Mouse (Mus musculus) layer of hippocampus, postnatal 10 days (tissue): ENCODE data around the gene Tenm4. TPM values are rescaled to one million over a fixed set of nuclear protein-coding genes. Genes with fewer than 3 reads are reported as not detected.

Experiments
- DNase-seq, 2 experiments: peaks; one replicate each; pipeline ENCODE4 v3.0.0; 2021; ENCODE audit warnings: low spot score in 2 of 2
- total RNA-seq, 2 experiments: library from RNA; stranded (reverse); gene quantifications; 2 replicates each; pipeline ENCODE4 v1.2.3; 2021

Gene Tenm4
- total RNA-seq, 2 experiments from 2014 or later: 130 to 149 TPM

DNA sequence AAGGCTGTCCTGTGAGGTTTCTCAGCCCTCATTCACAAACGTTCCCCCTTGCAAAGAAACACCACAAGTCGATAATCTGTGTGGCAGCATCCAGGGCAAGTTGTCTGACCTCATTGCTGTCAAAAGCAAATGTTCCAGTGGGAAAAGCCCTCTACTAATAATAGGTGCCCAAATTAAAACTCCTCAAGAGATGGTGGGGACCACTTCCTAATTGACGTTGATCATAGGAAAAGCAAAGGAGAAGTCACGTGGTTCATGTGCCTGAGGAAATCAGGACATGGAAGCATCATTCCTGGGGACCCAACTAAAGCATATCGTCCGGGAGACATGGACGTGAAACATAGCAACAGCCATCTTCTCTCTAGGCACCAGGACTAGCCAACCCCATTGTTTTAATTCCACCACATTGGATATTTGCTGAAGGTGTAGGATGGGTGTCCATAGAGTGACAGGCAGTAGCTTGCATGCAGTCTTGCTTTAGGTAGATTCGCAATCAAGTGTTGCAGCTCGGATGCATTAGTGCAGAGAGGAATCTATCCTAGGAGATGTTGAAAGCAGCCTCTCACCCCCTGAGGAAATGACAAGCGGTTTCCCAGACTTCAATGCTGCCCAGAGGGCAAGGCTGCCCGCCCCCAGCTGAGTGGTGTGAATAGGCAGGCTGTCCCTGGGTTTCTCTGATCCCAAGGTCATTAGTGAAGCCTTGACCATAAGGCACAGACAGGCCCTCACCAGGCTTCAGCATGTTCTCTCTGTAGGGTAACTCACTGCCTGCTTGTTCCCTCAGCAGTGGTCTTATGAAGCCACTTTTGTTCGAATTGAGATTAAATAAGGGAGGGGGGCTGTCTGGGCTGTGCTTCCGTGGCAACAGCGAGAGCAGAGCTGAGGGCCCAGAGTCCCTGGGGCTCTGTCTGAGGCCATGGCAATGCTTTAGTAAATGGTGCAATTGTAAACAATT, 547.4 kb downstream of the Tenm4 start:
- DNase-seq: peak; percentile 13 to 29

DNA sequence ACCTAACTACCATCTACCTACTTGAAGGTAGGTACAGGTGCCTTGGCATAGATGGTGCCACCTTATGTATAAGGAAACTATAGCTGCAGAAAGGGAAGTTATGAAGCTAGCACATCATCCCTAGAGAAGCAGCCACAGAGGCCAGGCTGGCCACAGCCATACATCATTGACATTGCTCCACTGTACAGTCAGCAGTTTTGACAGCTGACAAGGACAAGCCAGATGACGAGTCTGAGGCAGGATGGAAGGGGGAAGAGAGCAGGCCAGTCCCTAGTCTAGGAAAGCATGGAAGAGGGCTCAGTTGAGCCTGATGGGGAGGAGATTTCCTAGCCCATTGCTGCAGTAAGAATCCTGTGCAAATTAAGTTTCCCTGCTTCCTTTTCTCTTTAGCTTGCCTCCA, 548.9 kb downstream of the Tenm4 start:
- DNase-seq: no peak

DNA sequence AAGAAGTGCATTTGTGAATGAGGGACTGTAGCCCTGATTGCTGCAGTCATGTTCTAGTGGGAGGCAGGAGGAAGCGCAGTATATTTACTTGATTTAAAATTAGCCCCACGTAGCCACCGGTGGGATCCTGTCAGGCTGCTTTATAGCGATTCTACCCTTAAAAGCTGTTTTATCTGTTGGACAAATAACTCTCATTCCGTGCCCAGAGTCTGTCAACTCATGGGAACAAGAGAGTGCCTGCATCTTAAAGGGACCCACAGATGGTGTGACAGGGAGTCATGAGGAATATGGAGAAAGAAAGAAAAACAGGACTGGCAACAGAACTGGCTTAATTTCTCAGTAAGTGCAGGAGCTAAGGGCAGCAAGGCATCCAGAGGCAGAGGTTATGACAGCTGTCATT, 549.4 kb downstream of the Tenm4 start:
- no peak for DNase-seq

DNA sequence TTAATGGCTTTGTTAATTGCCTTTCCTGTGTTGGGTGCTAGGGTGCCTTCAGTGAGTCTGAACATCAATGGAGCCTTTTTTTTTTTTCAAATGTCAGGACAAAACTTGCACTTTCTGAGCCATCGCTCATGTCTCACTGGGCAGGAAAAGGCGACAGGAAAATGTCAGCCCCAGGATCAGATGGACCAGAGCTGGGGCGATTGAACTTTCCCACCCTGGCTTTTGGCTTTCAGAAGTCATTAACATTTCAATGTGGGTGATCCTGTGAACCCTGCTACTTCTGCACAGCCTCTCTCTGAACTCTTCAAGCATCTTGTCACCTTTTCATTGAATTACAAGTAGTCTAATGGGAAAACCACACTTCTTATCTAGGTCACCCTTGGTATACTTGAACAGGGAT, 551.8 kb downstream of the Tenm4 start:
- DNase-seq: no peak

DNA sequence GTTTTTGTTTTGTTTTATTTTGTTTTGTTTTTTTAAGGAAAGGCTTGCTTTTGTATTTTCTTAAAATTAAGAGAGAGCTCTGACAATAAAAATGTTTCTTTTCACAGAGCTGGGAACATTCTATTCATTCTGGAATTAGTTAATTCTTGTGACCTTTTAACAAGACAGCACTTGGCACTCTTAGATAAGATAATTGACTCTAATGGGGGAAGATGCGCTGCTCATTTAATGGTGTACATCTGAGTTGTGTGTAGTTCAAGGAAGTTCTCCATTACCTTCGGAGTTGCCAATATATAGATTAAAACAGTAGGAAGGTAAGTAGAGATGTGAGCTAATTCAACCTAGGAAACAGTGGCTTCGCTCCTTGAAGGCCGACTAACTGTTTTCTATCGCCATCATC, 554.6 kb downstream of the Tenm4 start:
- no peak for DNase-seq

DNA sequence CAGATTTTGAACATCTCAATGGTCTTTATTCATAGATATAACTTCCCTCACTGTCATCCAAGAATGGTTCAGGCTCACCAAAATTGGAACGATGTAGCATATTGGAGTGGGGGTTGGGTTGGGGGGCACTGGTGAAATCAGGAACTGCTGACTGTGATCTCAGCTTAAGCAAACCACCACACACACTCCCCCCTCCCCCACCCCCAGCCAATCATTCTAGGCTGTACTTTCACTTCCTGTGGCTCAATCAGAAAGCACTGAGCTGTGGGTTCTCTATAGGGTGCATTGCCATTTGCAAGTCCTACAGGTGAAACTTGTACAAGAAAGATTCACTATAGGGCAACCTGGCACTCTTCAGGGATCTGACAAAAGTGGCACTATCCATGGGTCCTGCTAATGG, 559.3 kb downstream of the Tenm4 start:
- no peak for DNase-seq

DNA sequence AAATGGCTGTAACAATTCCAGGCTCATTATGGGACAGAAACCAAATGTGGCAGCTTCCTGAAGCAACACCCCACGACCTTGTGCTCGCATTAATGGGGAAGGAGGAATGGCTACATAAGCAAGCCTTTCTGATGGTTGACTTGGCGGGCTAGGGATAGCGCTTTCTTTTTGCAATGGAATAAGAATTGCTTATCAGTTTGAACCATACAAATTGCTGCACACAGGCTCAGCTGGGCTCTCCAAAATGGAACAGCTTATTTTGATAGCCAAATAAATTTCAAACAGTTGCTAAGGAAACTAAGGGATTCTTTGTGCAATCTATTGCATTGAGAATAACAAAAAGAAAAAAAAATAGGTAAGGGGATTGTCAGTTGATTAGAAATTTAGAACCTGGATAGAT, 560.9 kb downstream of the Tenm4 start:
- DNase-seq: no peak

DNA sequence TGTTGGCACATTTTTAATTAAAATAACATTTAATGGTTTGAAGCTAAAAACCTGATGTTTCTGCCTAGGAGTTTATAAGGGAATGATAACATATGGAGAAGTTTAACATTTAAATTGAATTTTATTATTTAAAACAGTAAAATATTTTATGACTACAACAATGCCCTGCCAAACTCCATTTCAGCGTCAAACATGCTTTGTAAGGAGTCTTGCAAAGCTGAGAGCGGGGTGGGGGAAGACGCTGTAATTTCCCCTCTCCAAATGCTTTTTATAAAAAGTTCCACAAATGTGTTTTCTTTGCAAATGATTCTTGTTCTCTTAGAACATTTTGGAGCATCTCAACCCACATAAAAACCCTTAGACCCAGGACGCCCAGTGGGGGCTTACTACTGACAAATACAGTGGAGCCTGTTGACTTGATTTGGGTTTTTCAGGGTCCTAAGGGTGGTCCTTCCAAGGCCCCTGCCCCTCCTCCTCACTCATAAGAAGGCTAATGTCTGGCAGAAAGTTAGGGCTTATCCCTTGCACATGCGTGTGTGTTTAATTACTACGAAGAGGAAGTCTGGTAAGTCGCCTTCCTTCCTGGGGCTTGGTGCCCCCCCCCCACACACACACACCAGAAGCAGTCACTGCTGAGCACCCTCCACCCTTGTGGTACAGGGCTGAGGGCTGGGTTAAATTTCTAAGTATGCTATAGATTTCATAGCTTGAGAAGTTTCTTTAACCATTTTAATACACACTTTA, 563.4 kb downstream of the Tenm4 start:
- no peak for DNase-seq

DNA sequence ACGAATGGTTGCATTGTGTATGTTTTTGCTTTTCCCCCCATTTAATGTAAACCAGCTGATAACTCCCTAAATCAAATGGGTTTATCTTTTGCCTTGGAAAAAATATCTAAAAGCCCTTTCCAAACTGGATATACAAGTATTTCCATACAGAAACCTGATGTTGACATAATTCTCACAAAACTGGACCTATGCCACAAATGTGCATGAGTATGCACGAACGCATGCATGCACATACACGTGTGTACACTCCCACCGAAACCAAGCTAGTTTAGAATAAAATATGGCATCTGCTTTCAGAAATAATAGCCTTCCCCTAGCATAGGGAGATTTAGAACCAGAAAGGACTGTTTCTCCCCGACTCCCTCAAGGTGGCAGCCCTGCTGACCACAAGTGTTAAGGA, 569.6 kb downstream of the Tenm4 start:
- DNase-seq: no peak

DNA sequence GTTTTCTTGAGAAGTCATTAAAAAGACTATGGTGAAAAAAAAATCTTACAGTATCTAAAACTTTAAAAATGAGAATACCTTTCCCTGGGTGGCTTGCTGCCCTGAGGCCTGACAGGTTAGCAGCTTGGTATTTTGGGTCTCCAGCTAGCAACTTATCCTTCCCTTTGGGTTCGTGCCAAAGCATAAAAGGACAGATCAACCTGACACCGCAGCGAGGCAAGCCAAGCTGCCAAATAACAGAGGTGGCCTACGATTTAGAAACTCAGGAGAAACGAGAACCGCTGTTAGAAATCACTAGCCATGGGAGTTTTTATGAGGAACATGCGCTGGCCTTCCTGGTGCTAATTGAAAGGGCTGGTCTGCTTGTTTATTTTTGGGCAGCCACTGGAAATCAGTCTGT, 571.2 kb downstream of the Tenm4 start:
- no peak for DNase-seq

DNA sequence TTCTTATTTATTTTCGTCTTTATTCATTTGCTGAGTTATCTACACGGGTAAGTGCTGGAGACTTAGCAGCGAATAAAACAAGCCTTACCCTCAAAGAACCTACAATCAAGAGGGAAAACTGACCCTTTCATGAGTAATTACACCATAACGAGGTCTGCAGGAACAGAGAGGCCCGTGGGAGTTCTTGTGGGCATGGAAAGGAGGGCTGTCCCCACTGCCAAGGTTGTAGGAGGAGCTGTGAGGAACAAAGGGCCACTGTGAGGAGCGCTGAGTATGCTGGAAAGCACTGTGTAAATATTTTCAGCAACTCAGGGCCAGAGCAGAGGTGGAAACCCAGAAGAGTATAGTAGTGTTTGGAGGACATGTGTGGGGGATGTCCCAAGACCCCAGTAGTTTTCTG, 574.9 kb downstream of the Tenm4 start:
- peak in 1 of 2 experiments; percentile 30 for DNase-seq

DNA sequence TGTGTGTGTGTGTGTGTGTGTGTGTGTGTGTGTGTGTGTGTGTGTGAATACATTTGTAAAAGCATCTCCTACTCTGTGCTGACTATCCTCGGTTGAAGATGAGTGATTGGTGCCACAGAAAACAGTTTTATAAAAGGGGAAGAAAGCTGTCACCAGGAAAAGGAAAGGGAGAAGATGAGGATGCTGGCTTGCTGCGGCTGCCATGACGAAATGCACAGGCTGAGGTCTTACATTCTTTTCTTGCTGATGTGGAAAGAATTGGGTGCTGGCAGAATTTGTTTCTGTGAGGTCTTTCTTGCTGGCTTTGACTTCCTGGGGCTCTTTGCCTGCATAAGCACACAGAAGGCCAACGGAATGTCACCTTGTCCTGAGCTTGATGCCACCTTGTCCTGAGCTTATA, 575.7 kb downstream of the Tenm4 start:
- no peak for DNase-seq

DNA sequence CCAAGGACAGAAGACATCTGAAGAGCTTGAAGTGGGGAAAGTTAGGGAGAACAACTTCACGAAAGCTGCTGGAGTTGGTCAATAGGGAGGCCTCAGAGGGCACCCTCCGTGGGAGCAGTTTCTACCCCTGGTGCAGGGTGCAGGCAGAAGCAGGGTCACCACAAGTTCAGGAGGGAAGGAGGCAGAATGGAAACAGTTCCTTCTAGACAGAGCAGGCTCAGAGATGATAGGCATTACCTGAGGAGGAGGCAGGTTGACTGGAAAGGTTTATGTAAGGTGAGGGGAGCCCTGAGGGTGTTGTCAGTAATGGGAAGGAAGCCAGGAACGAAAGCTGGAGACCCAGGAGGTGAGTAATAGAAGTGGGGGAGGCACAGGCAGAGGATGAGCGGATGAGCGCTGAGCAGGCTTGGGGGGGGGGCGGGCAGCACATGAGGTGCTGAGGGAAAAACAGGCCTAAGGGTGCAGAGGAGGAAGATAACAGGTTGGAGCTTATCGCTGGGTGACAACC, 577.5 kb downstream of the Tenm4 start:
- DNase-seq: no peak

DNA sequence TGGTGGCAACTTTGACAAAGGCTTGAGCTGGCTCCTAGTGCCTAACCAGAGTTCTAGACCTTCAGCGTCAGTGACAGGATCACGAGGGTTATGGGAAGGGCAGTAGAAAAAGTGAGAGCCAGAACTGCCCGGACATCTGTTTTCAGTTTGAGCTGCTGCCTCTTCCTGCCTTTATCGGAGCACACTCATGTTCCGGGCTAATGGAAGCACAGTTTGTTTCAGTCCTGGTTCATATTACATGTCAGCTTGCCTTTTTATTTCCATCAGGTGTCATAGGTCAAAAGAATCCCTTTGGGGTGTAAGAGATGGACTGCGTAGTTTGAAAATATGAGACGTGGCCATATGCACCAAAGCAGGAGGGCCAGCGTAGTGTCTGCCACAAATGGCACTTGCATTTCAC, 578.7 kb downstream of the Tenm4 start:
- no peak for DNase-seq

DNA sequence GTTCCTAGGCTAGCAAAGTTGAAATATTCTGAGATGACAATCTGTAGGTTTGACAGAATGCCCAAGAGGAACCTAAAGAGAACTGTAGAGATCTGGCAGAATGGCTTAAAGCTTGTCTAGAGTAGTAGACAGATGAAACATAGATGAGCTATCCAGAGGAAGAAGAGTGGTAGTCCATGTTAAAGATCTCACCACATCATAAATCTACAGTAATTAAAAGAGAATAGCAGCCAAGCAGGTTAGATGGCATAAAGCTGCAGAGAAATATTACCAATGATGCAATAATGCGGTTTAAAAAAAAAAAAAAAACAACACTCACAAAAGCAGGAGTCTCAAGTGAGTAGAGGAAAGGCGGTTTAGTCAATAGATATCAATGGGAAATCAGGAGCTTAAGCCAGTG, 580.2 kb downstream of the Tenm4 start:
- DNase-seq: no peak

DNA sequence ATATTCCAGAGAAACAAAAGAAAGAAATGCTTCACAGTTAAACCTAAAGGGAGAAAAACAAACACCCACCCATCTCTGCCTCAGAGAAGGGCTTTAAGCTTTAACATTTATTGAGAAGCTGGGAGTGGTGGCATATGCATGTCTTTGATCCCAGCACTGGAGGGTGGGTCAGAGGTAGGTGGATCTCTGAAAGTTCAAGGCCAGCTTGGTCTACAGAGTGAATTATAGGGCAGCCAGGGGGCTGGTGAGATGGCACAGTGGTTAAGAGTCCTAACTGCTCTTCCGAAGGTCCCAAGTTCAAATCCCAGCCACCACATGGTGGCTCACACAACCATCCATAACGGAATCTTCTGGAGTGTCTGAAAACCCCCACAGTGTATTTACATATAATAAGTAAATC, 581.7 kb downstream of the Tenm4 start:
- DNase-seq: no peak

DNA sequence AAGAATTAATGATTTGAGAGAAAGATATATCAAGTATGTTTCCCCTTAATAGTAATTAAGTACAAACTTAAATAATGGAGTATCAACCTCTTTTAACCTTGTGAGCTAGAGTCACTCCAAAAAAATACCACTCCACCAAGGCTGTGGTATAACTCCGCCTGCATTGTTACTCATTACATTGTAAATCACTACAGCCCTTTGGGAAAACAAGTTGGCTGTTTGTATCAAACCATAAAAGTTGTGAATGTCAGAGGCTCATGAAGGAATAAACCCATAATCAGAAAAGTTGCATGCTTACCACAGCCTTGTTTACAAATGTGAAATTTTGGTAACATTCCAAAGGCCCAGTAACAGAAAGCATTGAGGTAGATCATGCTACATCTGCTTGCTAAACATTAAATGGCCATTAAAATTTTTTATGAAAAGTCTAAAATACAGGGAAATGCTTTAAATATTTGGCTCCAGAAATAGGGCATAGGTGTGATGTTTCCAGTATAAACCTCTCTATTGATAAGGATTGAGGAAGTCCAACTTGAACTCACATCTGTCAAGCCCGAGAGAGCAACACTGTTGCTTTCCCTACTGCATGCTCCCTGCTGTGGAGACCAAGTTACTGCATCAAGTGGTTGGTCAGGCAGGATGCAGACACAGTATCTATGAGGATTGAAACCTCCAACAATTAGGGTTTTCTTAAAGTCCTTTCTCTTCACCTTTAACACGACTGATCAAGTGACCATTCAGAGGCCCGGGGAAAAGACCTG, 582.5 kb downstream of the Tenm4 start:
- no peak for DNase-seq

DNA sequence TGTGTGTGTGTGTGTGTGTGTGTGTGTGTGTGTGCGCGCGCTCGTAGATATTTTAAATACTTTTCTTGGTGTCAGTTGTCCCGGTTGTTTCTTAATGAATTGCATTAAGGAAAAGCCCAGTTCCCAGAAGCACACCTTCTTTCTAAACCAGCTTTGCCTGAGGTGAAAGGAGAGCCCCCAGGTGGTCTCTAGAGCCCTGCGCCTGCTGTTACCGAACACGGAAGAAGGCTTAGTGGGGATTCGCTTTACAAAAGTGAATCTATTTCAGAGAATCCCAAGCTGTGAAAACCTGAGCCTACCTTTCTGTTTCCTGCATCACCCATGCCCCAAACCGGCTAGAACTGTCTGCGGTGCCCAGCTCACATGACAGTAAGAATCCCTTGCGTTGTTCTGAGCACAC, 583.1 kb downstream of the Tenm4 start:
- no peak for DNase-seq

DNA sequence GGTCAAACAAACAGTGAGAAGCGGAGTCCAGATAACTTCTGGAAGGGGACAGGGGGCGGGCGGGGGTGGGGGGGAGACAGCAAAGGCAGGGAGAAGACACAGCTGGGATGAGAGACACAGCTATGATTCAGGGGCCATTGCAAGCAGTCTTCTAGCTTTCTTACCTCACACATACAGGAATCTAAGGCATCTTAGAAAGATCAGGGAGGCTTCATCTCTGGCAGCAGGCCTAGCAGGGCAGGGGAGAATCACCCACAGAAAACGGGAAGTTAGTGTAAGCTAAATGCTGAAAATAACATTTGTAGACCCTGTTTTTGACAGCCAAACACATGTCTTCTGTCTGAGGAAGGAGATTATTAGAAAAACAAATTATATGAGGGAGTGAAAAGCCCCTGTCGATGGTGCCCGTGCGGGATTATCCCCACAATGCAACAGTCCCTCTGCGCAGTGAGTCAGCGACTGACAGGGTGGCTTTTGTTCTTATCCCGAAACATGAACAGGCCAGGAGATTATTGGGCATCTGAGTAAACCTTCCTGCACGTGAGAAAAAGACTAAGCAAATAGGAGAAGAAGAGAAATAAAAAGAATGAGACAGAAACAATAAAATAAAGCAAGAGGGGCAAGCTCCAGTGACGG, 584.5 kb downstream of the Tenm4 start:
- DNase-seq: no peak

DNA sequence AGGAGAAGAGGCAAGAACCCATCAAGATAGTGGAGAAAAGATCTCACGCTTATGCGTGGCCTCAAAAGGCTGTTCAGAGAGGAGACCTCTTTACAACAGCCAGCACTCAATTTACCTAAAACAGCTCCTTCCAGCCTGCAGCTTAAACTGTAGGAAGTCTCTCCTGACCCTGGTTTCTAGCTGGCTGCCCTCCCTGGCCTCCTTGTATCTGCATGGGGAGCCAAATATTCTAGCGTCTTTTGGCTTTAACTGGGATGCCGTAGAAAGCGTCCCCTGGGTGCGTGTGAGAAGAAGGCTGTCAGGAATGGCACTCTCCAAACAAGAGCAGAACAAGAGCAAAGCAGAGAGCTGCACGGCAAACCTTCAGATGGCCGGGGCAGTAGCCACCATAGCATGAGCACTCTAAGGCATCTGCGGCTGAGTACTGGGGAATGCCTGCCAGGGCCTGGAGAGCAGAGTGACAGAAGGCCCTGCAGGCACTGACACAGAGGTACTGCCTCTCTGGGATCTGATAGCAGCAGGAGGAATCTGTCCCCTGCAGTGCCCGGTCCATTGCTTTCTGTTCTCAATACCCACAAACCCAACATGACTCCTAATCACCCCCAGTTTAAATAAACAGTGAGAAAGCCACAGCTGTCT, 585.2 kb downstream of the Tenm4 start:
- no peak for DNase-seq

DNA sequence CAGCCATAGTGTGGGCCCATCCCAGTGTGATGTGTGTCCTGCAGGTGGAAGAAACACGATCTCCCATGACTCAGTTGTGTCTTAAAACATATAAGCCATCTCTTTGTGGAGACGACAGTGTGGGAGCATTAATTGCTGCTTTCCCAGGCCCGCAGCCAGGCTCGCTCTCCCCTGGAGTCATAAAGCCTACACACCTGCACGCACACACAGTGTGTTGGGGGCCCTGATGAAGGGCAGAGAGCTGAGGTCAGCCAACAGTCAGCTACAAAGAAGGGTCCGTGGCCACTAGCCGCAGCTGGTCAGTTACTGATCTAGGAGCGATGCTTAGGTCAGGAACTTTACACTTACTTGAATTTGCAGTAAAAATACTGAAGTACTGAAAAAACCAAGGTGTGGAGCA, 586.0 kb downstream of the Tenm4 start:
- DNase-seq: no peak
